Mouse (Mus musculus): Measurements from ENCODE around the gene Hoxb6.

DNA sequence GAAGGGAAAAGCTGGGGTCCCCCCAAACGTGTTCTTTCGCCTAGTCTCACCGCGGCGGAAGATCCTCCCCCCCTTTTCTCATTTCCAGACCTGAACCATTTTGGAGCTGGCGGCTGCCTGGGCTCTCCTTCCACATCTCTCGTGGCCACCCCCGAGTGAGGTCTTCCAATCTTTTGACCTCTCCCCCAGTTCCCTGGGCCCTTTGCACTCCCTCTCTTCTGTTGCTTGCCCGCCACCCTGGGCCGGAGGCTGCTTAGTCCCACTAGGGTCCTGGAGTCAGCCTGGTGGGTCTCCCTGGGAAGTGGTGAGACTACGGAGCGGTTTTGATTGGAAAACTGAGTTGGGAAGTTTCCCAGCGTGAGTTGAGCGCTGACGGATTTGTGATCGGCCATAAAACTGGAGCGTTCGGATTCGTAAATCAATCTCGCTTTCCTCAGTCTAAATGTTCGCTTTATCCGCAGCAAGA, 33.5 kb downstream of the Hoxb6 start:
- TF ChIP-seq CTCF (IDR thresholded peaks at IDR 0.05; ENCODE audit: extremely low read depth, insufficient read length, insufficient replicate concordance, low read depth, low read length) (no peak), POLR2A (IDR thresholded peaks at IDR 0.05; ENCODE audit: low read depth, low read length) (no peak)

Data from small intestine, adult 2 months (tissue).